In the genomic region with DNA sequence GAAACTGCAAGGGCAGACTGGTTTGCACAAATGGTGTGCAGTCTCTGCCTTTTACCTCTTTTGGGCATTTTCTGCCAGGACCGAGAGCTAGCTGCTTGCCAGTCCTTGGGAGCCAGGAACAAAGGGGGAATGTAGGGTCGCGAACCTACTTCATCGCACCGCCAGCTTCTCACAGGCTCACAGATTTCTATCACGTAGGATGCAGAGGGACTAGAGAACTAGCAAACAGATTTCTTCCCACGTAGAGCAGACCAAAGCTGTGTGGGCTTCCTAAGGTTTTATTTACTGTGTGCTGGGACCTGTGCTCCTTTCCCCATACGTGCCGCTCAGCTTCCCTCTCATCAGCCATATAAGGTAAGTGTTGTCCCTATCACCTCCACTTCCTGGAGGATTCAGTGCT, we compare ENCODE assay signal across 7 mouse cellular contexts. TPM values are rescaled to one million over a fixed set of nuclear protein-coding genes. Genes with fewer than 3 reads are reported as not detected.
DNase-seq lines count a peak whose midpoint lies in the region; ATAC-seq and TF ChIP-seq lines count a peak whose summit lies in the region.

No protein-coding gene starts in this region.

- no peaks in the 10 kb centered on the region for H3K36me3 ChIP-seq in lung, postnatal 0 days (ENCODE audit: insufficient read depth, low read length)
- H3K36me3 ChIP-seq in forebrain, embryonic 15.5 days = no peaks in the 10 kb centered on the region
- H3K36me3 ChIP-seq in liver, embryonic 11.5 days (ENCODE audit: control insufficient read depth, insufficient read depth, low read length) = no peaks in the 10 kb centered on the region
- H3K36me3 ChIP-seq in stomach, embryonic 16.5 days (ENCODE audit: control insufficient read depth, insufficient read depth, low read length) = no peaks in the 10 kb centered on the region

- DNase-seq in lung, postnatal 0 days (ENCODE audit: low spot score) = no peak
- no peak for DNase-seq in lung, adult 18-20 months
- no peak for DNase-seq in liver, embryonic 11.5 days (ENCODE audit: low spot score)
- no peak for DNase-seq in layer of hippocampus, postnatal 10 days (ENCODE audit: low spot score in 2 of 2)
- no peak for DNase-seq in gastrocnemius, adult 18-20 months (ENCODE audit: low spot score)

- H3K4me1 ChIP-seq in lung, postnatal 0 days (ENCODE audit: insufficient read depth, low read depth, low read length) = peaks cover 12% of the 10 kb centered on the region
- peaks cover 38% of the 10 kb centered on the region for H3K4me1 ChIP-seq in forebrain, embryonic 15.5 days
- H3K4me1 ChIP-seq in liver, embryonic 11.5 days (replicated peaks; ENCODE audit: control insufficient read depth, insufficient read depth, low read length) = peaks cover 6% of the 10 kb centered on the region
- H3K4me1 ChIP-seq in stomach, embryonic 16.5 days (ENCODE audit: control insufficient read depth, insufficient read depth, low read length) = peaks cover 10% of the 10 kb centered on the region; the same call in 1 of the 2 replicates

- TF ChIP-seq EP300 in lung, postnatal 0 days (IDR thresholded peaks at IDR 0.05) = no peak

- H3K4me2 ChIP-seq in lung, postnatal 0 days (replicated peaks; ENCODE audit: low read depth, low read length) = peak overlapping the region; percentile 60
- peak overlapping the region; percentile 45 for H3K4me2 ChIP-seq in forebrain, embryonic 15.5 days (replicated peaks)
- H3K4me2 ChIP-seq in liver, embryonic 11.5 days = peak overlapping the region; percentile 61
- peak overlapping the region; percentile 52 for H3K4me2 ChIP-seq in stomach, embryonic 16.5 days (ENCODE audit: low read depth, low read length)

- TF ChIP-seq CTCF in lung, postnatal 0 days (IDR thresholded peaks at IDR 0.05) = no peak

- peak overlapping the region; percentile 43 for H3K9ac ChIP-seq in lung, postnatal 0 days (replicated peaks; ENCODE audit: low read depth)
- peak overlapping the region; percentile 52 for H3K9ac ChIP-seq in forebrain, embryonic 15.5 days (replicated peaks)
- peak overlapping the region; percentile 4; the same call in 1 of the 2 replicates for H3K9ac ChIP-seq in liver, embryonic 11.5 days (ENCODE audit: low read depth, low read length)
- H3K9ac ChIP-seq in stomach, embryonic 16.5 days (ENCODE audit: low read length) = peak overlapping the region; percentile 60

- peak overlapping the region; percentile 39 for H3K4me3 ChIP-seq in lung, postnatal 0 days (ENCODE audit: low read depth, low read length)
- peak overlapping the region; percentile 37 for H3K4me3 ChIP-seq in forebrain, embryonic 15.5 days
- H3K4me3 ChIP-seq in liver, embryonic 11.5 days (ENCODE audit: low read depth, low read length) = peak overlapping the region; percentile 33
- H3K4me3 ChIP-seq in stomach, embryonic 16.5 days (replicated peaks; ENCODE audit: low read length) = peak overlapping the region; percentile 41

- H3K9me3 ChIP-seq in lung, postnatal 0 days (ENCODE audit: low read length) = no peaks in the 10 kb centered on the region
- H3K9me3 ChIP-seq in forebrain, embryonic 15.5 days = no peaks in the 10 kb centered on the region
- no peaks in the 10 kb centered on the region for H3K9me3 ChIP-seq in liver, embryonic 11.5 days (ENCODE audit: control insufficient read depth, low read length)
- H3K9me3 ChIP-seq in stomach, embryonic 16.5 days (replicated peaks; ENCODE audit: control insufficient read depth, low read length) = no peaks in the 10 kb centered on the region

- WGBS in lung, postnatal 0 days = 16% methylated on average over 9 of the region's 9 CpGs
- 11% methylated on average over 9 of the region's 9 CpGs for WGBS in forebrain, embryonic 15.5 days
- WGBS in liver, embryonic 11.5 days = 32% methylated on average over 9 of the region's 9 CpGs
- 27% methylated on average over 9 of the region's 9 CpGs for WGBS in stomach, embryonic 16.5 days

- no peak for ATAC-seq in lung, postnatal 0 days
- ATAC-seq in forebrain, embryonic 15.5 days (replicated peaks) = peak; percentile 57
- ATAC-seq in liver, embryonic 11.5 days (replicated peaks; ENCODE audit: low FRiP score) = no peak
- ATAC-seq in stomach, embryonic 16.5 days (ENCODE audit: insufficient read depth, low FRiP score) = no peak

- no peaks in the 10 kb centered on the region for H3K27me3 ChIP-seq in lung, postnatal 0 days (replicated peaks; ENCODE audit: insufficient read depth, low read length)
- no peaks in the 10 kb centered on the region for H3K27me3 ChIP-seq in forebrain, embryonic 15.5 days
- no peaks in the 10 kb centered on the region for H3K27me3 ChIP-seq in liver, embryonic 11.5 days (replicated peaks; ENCODE audit: control insufficient read depth, insufficient read depth, low read length)
- no peaks in the 10 kb centered on the region for H3K27me3 ChIP-seq in stomach, embryonic 16.5 days (ENCODE audit: control insufficient read depth, insufficient read depth, low read length)

- peak overlapping the region; percentile 82 for H3K27ac ChIP-seq in lung, postnatal 0 days (ENCODE audit: low read length)
- H3K27ac ChIP-seq in forebrain, embryonic 15.5 days (replicated peaks) = peak overlapping the region; percentile 88
- no peak overlapping the region for H3K27ac ChIP-seq in liver, embryonic 11.5 days (ENCODE audit: low read depth, low read length)
- H3K27ac ChIP-seq in stomach, embryonic 16.5 days (ENCODE audit: low read length) = peak overlapping the region; percentile 84

RNA-seq across cellular contexts. Expression of gene Entpd1, which starts 48.3 kb away (rescaled TPM):
- polyA plus RNA-seq in lung, postnatal 0 days (2015; fragmentation: Nextera tagmentation; extraction: Ambion mirVana) = 27.9 and 32.2 TPM in 2 replicates
- polyA plus RNA-seq in forebrain, embryonic 15.5 days (2015; fragmentation: Nextera tagmentation; extraction: Ambion mirVana) = 8.4 and 8.6 TPM in 2 replicates
- 3.0 and 3.8 TPM in 2 replicates for polyA plus RNA-seq in liver, embryonic 11.5 days (2014; fragmentation: Nextera tagmentation; extraction: Ambion mirVana)
- polyA plus RNA-seq in stomach, embryonic 16.5 days (2015; fragmentation: Nextera tagmentation; extraction: Ambion mirVana) = 14.0 and 16.2 TPM in 2 replicates
- total RNA-seq in layer of hippocampus, postnatal 10 days (2021) = 10 to 100 TPM; 17.1 to 17.8 TPM
- total RNA-seq in gastrocnemius, adult 18-20 months (2021) = 10 to 100 TPM in 1 of 2 experiments, 1 to 10 TPM in 1; 7.2 to 12.1 TPM

RNA-seq across cellular contexts. Expression of gene Tctn3, which starts 48.5 kb away (rescaled TPM):
- polyA plus RNA-seq in lung, postnatal 0 days (2015; fragmentation: Nextera tagmentation; extraction: Ambion mirVana) = 7.2 and 7.8 TPM in 2 replicates
- 12.8 and 14.1 TPM in 2 replicates for polyA plus RNA-seq in forebrain, embryonic 15.5 days (2015; fragmentation: Nextera tagmentation; extraction: Ambion mirVana)
- polyA plus RNA-seq in liver, embryonic 11.5 days (2014; fragmentation: Nextera tagmentation; extraction: Ambion mirVana) = 4.9 and 5.0 TPM in 2 replicates
- polyA plus RNA-seq in stomach, embryonic 16.5 days (2015; fragmentation: Nextera tagmentation; extraction: Ambion mirVana) = 9.2 and 9.4 TPM in 2 replicates
- total RNA-seq in layer of hippocampus, postnatal 10 days (2021) = 10 to 100 TPM; 21.7 to 23.9 TPM
- total RNA-seq in gastrocnemius, adult 18-20 months (2021) = 1 to 10 TPM; 1.8 to 1.9 TPM

Comparison
In these comparisons a context has a peak if more than half of its experiments do, and no peak if none do; other contexts are left out.
1. H3K9ac ChIP-seq: peak in every context shown above with its lines; median percentile 60 in stomach, embryonic 16.5 days; 52 in forebrain, embryonic 15.5 days; 43 in lung, postnatal 0 days; 4 in liver, embryonic 11.5 days.